Mouse (Mus musculus): ENCODE data around the gene Mitf. TPM values are rescaled to one million over a fixed set of nuclear protein-coding genes. Genes with fewer than 3 reads are reported as not detected.

Mitf gene
- total RNA-seq (2022), result 10 to 100 TPM in 2 of 4 experiments, 1 to 10 TPM in 2; 8.5 to 11.0 (median 9.9) TPM

DNA sequence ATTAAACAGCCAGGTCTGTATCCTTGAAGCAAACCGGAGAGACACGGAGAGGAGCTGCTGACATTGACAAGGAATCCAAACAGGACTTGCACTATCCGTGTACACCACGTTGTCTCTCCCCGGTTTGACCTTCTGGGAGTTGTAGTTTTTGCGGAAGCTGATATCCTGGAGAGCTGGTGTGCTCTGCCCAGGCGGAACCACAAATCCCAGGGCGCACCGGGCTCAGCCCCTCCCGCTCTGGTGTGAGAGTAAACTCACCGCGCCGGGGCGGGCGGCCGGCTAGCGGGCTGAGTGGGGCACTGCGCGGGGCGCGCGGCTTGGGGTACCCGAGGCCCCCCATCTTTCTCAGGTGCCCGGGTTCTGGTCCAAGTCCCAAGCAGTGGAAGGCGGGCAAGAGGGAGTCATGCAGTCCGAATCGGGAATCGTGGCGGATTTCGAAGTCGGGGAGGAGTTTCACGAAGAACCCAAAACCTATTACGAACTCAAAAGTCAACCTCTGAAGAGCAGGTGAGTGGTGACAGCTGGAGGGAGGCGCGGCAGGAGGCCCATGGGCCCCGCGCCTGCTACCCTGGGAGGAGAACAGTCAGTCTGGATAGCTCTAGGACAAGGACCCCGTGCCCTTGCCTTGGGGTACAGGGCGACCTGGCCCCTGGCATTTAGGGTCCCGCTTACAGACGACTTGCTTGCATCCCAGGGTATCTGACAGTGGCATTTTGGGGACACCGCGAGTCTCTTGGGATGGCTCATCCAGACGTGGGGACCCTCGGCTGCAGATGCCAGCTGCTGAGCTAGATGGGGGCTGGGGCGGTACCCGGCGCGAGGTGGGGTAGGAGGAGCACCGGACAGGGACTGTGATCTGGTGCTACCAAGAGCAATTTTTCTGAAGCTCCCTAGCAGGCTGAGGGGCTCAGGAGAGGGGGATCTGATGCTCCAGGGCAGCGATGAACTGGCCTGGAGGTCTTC, at the start of gene Mitf:
Gene Mitf (plus strand): TSS at position 272 of the 963 bp plus-strand sequence.
- peak; percentile 92 for DNase-seq

DNA sequence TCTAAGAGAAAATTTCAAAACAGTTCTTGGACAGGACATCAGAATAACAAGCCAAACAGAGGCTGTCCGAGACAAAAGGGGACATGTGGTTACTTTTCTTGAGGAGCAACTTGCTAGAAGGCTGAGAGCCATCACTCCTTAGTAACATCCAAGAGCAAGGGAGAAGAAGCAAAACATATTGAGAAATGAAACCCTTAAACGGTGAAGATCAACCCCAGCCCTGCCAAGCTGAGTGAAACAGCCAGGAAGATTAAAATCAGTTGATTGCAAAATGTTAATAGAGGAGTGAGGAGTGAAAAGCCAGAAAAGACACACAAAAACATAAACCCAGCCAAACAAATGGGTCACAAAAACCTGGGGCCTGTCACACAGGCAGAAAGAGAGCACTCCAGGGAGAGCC, 49.5 kb upstream of the Mitf start:
- DNase-seq, result no peak

DNA sequence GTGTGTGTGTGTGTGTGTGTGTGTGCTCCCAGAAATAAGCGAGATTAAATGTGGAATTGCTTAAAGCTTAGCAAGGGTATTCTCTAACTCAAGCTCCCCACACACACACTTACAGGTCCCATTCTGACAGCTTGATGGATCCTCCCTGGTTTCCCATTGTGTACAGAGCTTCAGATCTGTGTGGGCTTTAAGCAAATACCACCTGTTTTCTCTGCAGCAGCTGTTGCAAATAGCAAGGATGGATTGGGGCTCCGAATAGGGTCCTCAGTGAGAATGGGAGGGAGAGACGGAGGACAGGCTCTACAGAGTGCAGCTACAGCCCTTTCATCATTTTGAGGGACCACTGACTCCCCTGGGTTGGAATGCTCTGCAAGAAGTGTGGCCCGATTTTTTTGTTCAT, 48.0 kb upstream of the Mitf start:
- DNase-seq, result no peak

DNA sequence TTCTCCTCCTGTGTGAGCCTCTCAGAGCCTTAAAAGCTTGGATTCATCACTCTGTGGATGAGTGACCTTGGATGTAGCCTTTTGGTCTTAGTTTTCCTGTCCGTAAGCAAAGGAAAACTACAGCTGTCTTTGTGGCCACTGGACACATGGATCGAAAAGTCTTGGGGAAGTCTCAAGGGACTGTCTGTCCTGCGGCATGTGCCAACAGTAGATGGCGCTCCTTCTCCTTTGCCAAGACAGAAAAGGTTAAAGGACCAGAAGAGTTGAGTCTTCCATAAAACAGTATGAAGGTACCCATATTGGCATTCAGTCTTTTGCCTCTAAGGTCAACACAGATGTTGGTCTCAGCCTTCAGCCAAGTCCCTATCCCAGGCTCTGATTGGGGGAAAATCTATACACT, 47.6 kb upstream of the Mitf start:
- DNase-seq, result peak; percentile 46

DNA sequence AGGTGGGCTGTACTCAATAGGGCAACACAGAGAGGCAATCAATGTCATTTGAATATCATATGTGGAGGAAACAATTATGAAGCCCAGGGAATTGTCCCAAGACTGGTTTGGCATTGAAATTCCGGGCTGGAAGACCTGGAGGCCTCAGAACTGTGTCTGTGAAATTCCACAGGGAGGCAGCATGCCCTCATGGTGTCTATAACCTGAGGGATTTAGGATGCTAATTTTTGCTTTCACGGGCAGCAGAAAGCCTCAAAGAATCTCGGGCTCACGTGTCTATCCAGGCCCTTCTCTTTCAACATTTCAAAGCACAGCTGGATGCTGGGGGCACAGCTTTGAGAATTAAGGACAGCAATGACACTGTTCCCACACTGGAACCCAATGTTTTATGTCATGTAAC, 45.5 kb upstream of the Mitf start:
- no peak for DNase-seq

DNA sequence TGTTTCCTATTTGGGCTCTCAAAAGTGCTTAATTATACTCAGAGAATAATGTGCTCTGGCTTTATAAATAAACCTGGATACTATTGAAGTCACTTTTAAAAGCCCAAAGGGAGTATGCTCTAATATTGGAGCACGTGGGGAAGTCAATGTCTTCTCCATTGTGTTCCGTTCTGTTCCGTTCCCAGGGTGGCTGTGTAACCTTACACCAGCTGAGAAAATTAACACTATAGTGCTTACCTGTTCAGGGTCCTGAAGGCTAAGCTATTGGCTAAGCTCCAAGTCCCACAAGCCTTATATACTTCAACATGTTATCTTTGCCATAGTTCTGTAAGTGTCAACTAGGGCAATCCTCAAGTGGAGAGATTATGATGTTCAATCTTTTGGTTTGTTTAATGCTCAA, 42.9 kb upstream of the Mitf start:
- no peak for DNase-seq

DNA sequence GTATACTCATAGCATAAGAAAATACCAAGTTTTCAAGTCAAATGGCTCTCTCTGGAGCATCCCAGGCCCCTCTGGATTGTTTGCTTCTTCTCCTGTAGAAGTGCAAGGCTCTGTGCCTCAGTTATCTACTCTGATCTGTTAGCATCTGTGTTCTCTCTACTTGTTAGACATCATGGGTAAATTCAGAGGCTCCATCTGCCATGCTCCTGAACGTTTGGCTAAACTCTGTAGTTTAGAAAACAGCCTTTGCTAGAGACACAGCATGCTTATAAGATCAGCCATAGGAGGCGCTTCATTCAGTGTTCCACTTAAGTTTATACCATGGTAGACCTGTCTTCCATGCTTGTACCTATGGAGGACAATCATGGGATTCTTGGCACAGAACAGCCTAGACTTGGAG, 39.0 kb upstream of the Mitf start:
- DNase-seq, result no peak

DNA sequence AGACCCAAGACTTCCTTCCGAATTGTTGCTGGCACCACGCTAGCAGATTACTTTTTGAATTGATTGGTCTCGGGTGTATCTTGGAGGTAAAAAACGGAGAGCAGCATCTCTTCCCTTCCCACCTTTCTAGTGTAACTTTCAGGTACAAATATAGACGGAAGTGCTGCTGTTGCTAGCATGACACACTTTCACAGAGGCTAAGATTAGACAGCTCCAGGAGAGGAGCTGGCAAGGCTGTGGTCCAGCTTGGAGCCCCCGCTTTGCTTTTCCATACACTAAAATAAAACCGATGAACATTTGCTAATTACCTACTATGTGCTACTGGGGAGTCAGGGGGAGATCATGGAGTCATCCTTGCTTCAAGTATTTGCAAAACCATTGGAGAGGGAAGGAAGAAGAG, 37.3 kb upstream of the Mitf start:
- DNase-seq, result no peak

DNA sequence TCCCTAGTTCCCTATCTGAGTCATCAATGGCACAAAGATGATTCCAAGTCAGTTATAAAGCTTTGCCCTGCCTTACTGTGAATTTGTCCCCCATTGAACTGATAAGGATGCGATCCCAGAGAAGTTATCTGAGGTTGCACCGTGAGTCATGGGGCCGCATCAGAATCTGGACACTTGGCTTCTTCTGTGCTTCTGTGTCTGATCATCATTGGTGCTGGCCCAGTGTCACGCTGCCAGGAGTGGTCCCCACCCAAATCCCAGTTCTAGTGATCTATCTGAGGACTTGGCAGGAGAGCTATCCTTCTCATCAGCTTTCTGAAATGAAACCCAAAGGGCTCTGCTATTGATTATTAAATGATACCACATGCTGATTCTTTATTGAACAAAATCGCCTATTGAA, 25.5 kb upstream of the Mitf start:
- no peak for DNase-seq

DNA sequence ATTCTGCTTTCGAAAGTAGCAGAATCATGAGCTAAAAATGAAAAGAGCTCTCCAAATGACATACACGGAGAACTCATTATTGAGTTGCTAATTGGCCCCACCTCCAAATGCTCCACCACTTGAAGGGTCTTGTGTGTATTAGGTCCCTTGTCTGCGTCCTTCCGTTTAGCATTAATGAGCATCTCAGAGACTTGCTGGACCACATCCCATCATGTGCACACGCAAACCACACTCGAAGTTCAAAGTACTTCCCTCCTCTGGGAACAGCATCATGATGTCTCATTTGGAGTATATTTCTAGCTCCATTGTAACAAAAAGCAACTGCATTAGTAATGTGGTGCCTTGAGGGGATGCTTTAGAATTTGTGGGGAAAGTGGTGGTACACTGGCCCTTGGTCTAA, 24.6 kb upstream of the Mitf start:
- DNase-seq, result no peak

DNA sequence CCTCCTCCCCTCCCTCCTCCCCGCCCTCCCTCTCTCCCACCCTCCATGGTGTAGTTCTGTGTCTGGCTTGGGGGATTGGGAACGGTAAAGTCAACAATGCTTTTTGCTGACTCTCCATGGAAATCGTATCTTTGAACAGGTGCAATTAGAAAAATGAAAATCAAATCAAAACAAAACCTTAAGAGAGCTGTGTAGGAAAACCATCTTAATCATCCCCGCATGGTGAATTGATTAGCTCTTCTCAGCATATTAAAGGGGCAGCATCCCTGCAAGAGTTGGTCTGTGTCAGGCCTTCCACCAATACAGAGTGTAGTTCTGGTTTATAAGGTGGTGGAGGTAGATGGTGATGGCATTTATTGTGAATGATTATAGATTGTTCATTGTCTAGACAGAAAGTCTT, 20.0 kb upstream of the Mitf start:
- DNase-seq, result no peak

DNA sequence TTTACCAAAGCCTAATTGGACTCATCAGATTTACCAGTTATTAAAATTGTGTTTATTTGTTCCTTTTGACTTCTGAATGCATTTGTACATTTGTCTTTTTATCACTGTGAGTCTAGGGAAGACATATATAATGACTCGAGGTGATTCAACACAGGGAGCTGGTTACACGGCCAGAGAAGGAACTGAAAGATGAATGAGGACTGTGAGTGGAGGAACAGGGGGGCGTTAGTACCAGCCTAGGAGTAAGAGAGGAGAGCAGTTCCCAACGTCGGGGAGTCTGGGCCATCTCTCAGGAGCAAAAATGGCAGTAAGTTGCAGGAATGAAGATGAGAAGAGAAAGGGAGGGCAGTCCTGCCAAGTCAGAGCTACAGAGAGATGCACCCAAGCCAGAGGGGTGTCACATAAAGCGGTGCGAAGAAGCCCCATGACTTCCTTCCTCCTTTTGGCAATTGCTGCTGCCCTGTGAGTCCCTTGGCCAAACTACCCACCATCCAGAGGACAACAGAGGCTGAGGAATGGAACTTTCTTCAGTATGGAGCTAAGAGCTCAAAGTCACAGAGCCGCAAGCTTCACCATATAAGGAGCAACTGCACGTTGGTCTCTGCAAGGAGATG, 18.4 kb upstream of the Mitf start:
- DNase-seq, result no peak

DNA sequence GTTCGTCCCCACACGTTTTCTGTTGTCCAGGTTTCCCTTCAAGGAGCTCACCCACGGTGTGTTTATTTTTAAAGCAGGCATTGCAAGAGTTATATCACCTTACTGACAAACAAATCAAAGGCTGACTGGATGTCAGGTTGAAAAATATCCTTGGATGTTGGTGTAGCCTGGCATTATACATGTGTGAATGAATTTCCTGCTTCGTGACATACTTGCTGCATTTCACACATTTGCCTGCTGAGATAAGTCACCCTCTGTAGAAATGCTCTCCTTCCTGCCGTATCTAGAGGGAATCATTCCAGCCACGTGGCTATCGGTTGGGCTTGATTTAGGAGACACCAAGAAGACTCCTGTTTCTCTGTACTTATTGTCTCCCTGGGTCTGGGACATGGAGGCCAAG, 17.2 kb upstream of the Mitf start:
- DNase-seq, result no peak

DNA sequence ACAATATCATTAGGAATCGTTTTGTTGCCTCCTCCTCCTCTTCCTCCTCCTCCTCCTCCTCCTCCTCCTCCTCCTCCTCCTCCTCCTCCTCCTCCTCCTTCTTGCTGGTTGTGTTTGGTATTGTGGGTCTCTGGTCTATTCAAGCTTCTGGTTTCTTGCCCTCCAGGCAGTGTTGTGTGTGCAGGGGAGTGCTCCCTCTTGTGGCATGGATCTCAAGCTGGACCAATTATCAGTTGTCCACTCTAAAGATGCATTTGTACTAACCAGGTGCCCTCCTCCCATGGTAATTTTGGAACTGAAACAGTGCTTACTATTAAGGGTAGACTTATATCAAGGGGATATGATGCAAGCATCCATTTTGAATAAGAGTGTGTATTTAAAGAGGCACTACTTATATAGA, 14.7 kb upstream of the Mitf start:
- no peak for DNase-seq

DNA sequence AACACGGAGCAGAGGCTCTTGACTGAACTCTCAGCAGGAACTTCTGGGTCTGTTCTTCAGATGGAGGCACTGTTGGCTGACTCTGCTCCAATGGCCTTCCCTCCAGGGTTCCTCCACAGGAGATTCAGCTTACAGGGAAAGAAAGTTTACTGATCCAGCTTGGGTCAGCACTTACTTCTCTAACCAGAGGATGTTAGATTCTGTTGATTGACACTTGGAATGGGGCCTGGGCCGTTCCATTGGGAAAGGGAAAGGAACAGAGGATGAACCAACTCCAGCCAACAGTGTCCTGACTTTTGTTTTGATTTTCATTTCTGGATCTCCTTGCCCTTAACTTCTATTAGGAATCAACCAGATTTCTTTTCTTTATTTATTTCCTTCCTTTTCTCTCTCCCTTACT, 11.7 kb upstream of the Mitf start:
- DNase-seq, result no peak

DNA sequence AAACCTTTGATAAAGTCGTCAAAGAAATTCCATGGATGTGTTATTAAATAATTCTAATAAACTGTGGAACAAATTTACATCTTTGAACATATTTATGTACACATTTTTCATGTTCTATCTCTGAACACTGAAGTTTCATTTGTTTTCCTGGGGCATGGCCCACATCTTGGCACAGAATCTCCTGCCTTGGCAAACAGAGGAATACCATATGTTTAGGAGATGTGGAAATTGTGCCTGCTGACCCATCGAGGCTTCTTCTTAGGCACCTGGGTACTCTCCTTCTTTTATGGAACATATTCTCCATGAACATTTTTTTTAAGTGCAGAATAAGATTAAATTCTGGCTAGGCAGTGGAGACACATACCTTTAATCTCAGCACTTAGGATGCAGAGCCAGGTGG, 6.2 kb upstream of the Mitf start:
- no peak for DNase-seq

DNA sequence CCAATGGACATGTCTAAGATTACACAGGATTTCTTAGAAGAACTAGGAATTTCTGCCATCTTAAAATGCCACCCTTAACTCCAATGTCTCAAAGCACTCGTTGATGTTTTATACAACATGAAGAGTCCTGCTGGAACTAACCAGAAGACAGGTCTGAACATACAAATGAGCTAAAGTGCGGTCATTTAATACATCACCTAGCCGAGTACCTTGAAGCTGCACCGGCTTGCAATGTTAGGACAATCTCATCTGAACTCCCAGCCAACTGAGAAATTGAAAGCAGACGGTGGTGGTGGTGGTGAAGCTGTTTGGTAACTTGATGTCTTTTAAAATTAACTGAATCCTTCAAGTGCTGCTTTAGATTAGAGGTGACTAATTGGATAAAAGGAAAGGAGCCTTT, 801 bp upstream of the Mitf start:
- DNase-seq, result no peak

DNA sequence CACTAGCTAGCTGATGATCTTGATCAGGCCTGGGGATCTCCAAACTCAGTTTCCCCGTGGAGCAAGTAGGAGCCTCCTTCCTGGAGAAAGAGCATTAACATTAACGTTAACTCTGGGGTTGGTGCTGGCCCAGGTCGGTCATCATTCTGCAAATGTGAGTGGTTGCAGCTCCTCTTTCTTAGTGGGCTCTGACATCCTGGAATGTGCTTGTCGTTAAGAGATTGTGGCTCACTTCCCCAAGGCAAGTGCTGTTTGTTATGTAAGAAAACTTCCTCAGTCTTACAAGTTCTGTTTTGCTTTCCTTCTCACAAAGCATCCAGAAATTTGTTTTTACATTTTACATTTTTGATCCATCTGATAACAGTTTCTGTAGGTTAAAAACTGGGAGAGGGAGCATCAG, 7.3 kb downstream of the Mitf start:
- no peak for DNase-seq

DNA sequence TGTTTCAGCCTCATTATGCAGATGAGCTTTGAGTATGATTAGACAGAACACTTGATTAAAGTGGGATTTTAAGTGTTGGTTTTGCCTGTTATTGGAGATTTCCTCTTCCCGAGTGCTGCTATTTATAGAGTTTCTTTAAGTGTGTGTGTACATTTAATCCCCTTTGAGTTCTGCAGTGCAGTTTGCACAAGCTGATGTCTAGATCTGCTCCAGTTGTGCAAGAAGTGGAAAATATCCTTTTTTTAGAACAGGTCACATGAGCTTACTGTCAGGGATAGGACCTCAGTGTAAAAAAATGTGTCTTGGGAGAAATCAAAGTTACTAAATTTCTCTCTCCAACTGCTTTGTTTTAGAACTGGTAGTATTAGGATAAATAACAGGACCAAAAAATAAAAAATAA, 8.9 kb downstream of the Mitf start:
- no peak for DNase-seq

DNA sequence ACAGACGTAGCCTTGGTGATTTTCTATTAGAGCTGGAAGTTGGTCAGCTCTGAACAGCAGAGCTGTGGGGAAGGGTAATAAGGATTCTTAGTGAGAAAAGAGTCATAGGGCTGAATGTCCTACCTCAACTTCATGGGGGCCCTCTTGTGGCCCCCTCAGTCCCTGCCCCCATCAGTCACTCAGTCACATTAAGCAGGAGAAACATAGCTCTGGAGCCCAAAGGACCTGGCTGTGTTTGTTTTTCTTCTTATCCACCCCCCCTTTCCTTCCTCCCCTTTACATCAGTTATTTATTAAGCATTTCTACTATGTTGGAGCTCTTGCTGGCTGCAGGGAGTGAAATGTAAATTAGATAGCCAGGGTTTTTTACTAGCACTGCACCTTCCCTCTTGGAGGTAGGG, 10.0 kb downstream of the Mitf start:
- no peak for DNase-seq

DNA sequence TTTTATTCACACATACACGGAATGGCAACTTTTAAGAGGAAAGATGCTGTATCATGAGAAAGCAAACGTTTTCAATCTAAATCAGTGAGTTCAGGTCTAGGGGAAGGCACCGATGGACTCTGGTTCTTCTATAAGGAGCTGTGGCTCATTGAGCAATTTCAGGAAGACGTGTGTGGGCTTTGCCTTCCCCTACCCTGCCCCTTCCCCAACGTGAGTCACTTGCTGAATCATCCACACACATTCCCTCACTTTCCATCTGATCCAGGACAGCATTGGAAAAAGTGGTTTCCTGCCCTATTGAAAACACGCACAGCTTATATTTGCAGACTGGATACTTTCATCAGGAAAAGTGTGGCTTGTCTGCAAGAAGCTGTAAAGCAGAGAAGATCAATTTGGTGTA, 11.3 kb downstream of the Mitf start:
- no peak for DNase-seq

DNA sequence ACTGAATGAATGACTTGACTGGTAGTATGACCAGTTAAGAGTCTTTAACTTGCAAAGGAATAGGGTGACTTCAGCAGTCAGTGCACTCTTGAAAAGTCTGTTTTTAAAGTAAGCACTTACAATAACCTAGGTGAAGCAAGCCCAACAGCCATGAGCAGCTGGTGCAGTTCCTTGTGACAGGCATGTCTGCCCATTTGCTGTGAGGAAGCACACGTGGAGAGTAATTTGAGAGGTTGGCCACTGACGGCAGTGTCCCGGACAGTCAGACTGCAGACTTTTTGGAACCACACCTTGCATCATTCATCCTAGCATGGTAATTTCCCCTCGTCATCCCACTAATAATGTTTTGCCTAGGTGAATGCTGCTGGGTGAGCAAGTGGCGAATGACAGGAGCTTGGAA, 12.1 kb downstream of the Mitf start:
- no peak for DNase-seq

DNA sequence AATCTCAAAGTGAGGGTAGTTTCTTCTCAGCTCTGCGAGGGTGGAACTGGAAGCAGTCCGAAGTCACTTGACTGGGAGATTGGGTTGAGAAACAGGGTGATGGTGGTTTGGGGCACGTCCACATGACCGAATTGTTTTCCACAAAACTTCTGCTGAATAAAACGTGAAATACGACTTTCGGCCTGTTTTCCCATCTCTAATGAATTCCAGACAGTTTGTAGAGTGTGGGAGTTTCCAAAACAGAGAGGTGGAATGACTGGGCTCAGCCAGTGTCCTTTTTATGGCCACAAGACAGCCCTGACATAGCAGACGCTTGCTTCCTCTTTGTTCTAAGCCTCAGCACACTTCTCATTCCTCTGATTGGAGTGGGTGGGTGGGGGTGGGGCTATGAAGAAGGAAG, 13.7 kb downstream of the Mitf start:
- no peak for DNase-seq

DNA sequence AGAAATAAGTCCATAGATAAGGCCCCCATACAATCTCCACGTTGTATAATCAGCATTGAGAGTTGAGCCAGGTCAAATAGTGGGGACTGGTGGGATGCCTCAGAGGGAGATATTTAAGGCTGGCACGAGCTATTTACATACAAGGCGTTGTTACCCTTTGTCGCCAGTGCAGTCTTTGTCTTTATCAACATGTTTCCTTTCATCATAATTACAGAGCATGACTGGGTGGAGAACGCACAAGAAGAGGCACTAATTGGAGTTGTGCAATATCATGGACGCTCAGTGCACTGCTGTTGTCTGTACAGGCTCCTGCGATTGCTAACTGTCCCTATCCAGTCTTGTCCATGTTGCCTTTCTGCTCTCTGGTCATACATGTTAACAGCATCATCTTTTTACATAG, 15.0 kb downstream of the Mitf start:
- DNase-seq, result no peak
